Mouse (Mus musculus) bone marrow, adult 2 months (tissue): ENCODE data around the gene Dennd6a.

ENCODE experiments used
- CTCF ChIP-seq: fragments of 200-500 bp; IDR thresholded peaks from 2 replicates; pipeline ENCODE4 v1.5.1; 2011; ENCODE audit warnings: low read length, control low read depth; ENCODE audit not compliant: control insufficient read depth, insufficient read depth
- POLR2A ChIP-seq: fragments of 200-500 bp; IDR thresholded peaks from 2 replicates; pipeline ENCODE4 v1.6.1; 2011; ENCODE audit warnings: low read depth, mild to moderate bottlenecking, control low read depth, low read length, borderline replicate concordance; ENCODE audit not compliant: control insufficient read depth

- TF ChIP-seq CTCF = no peak
- no peak for TF ChIP-seq POLR2A
Observed at GRCm38 (mm10) chr14:26540577-26540976, 33.1 kb upstream of the Dennd6a start.
